Mouse (Mus musculus): ENCODE data around the gene Iqgap2. TPM values are rescaled to one million over a fixed set of nuclear protein-coding genes. Genes with fewer than 3 reads are reported as not detected.
A peak's percentile ranks its signal among the peaks of the same experiment; 100 is the strongest.

The Iqgap2 gene
- polyA plus RNA-seq, 1 experiment from 2014 or later = 16.0 TPM

DNA sequence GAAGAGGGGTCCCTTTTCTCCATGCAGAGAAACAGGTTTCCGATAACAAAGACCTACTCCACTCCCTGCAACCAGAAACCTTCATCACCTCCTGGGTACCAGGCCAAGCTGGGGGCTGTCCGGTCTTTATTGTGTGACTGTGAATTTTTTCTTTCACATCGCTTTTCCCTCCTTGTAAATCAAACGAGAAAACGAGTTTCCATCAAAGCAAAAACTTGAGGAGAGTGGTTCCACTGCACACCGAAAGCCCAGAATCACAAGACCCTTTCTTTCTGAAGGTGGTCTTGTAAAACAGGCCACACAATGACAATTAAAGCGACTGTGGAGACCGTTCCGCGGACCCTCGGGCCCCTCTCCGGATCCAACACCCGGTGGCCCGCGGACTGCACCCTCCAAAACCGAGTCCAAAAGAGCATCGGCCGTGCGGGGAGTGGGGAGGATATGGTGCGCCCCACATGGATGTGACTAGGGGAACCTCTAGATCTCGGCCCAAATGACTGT lies 274.0 kb downstream of the Iqgap2 start:
- Histone ChIP-seq H3K4me2 (peak overlapping the region; percentile 90), H3K9ac (peak overlapping the region; percentile 94), H3K4me1 (replicated peaks) (peaks cover 47% of the 10 kb centered on the region), H3K27ac (replicated peaks) (peak overlapping the region; percentile 86), H3K9me3 (replicated peaks) (no peaks in the 10 kb centered on the region), H3K36me3 (replicated peaks) (peaks cover 24% of the 10 kb centered on the region), H3K27me3 (peaks cover 7% of the 10 kb centered on the region), H3K4me3 (replicated peaks) (peak overlapping the region; percentile 85)
- under 1% methylated on average over 21 of the region's 21 CpGs for WGBS (ENCODE audit: insufficient replicate concordance)
- ATAC-seq (ENCODE audit: insufficient read depth) = peak; percentile 65

- H3K4me3 ChIP-seq (replicated peaks) = peak overlapping the region; percentile 85
- 4% methylated on average over 17 of the region's 17 CpGs for WGBS (ENCODE audit: insufficient replicate concordance)
- peak; percentile 59 for ATAC-seq (ENCODE audit: insufficient read depth)
- peak overlapping the region; percentile 90 for H3K4me2 ChIP-seq
- H3K27me3 ChIP-seq = peaks cover 7% of the 10 kb centered on the region
- peak overlapping the region; percentile 94 for H3K9ac ChIP-seq
- peaks cover 27% of the 10 kb centered on the region for H3K36me3 ChIP-seq (replicated peaks)
- H3K9me3 ChIP-seq (replicated peaks) = no peaks in the 10 kb centered on the region
- H3K27ac ChIP-seq (replicated peaks) = peak overlapping the region; percentile 86
- H3K4me1 ChIP-seq (replicated peaks) = peaks cover 51% of the 10 kb centered on the region
Measured at GRCm38 (mm10) chr13:95617082-95617670, 274.5 kb downstream of the Iqgap2 start.

DNA sequence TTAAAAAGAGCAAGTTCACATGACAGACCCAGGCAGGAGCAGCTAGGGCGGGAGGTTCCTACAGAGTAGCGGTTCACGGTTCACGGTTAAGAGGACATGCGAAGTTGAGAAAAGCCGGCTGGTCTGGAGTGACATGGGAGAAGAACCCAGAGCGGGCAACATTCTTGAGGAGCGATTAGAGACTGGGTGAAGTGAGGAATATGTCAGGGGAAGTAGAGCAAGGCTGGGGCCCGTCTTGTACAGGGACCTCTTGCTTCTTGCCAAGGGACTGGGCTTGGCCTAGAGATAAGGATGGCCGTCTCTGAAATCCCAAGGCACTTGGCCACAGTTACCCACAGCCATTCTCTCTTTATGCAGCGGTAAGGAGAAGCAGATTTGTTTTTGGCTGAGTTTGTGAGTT lies 275.2 kb downstream of the Iqgap2 start:
- whole genome bisulfite sequencing (ENCODE audit: insufficient replicate concordance) = 27% methylated on average over 11 of the region's 11 CpGs
- Histone ChIP-seq H3K27me3 (peaks cover 7% of the 10 kb centered on the region), H3K36me3 (replicated peaks) (peaks cover 33% of the 10 kb centered on the region), H3K9ac (peak overlapping the region; percentile 94), H3K9me3 (replicated peaks) (no peaks in the 10 kb centered on the region), H3K4me1 (replicated peaks) (peaks cover 57% of the 10 kb centered on the region), H3K4me2 (peak overlapping the region; percentile 90), H3K27ac (replicated peaks) (peak overlapping the region; percentile 86), H3K4me3 (replicated peaks) (peak overlapping the region; percentile 85)
- ATAC-seq (ENCODE audit: insufficient read depth) = peak; percentile 68

- H3K4me3 ChIP-seq (replicated peaks) = 0 out of 2 replicates have a peak overlapping the region, but pooled peaks have one; percentile 85
- H3K9ac ChIP-seq = 0 out of 2 replicates have a peak overlapping the region, but pooled peaks have one; percentile 5
- ATAC-seq (ENCODE audit: insufficient read depth) = no peak
- peaks cover 41% of the 10 kb centered on the region for H3K36me3 ChIP-seq (replicated peaks)
- H3K27me3 ChIP-seq = peaks cover 7% of the 10 kb centered on the region
- 50% methylated on average over 6 of the region's 6 CpGs for WGBS (ENCODE audit: insufficient replicate concordance)
- no peaks in the 10 kb centered on the region for H3K9me3 ChIP-seq (replicated peaks)
- peak overlapping the region; percentile 90 for H3K4me2 ChIP-seq
- H3K4me1 ChIP-seq (replicated peaks) = peaks cover 75% of the 10 kb centered on the region
- peak overlapping the region; percentile 35 for H3K27ac ChIP-seq (replicated peaks)
Measured at GRCm38 (mm10) chr13:95614757-95615156, 277.0 kb downstream of the Iqgap2 start.

- Histone ChIP-seq H3K4me3 (replicated peaks) (no peak overlapping the region), H3K4me2 (no peak overlapping the region), H3K9ac (no peak overlapping the region), H3K9me3 (replicated peaks) (no peaks in the 10 kb centered on the region), H3K36me3 (replicated peaks) (peaks cover 49% of the 10 kb centered on the region), H3K27ac (replicated peaks) (0 out of 2 replicates have a peak overlapping the region, but pooled peaks have one; percentile 48), H3K27me3 (no peaks in the 10 kb centered on the region), H3K4me1 (replicated peaks) (peaks cover 83% of the 10 kb centered on the region)
- WGBS (ENCODE audit: insufficient replicate concordance) = 72% methylated on average over 10 of the region's 10 CpGs
- no peak for ATAC-seq (ENCODE audit: insufficient read depth)
Measured at GRCm38 (mm10) chr13:95612243-95612642, 279.5 kb downstream of the Iqgap2 start.

GRCm38 (mm10) chr13:95611752-95612151 lies 280.0 kb downstream of the Iqgap2 start:
- no peaks in the 10 kb centered on the region for H3K27me3 ChIP-seq
- H3K4me2 ChIP-seq = no peak overlapping the region
- H3K36me3 ChIP-seq (replicated peaks) = peaks cover 54% of the 10 kb centered on the region
- WGBS (ENCODE audit: insufficient replicate concordance) = 76% methylated on average over 4 of the region's 4 CpGs
- peaks cover 79% of the 10 kb centered on the region for H3K4me1 ChIP-seq (replicated peaks)
- H3K4me3 ChIP-seq (replicated peaks) = no peak overlapping the region
- H3K27ac ChIP-seq (replicated peaks) = peak overlapping the region; percentile 48; the same call in 1 of the 2 replicates
- H3K9ac ChIP-seq = no peak overlapping the region
- no peak for ATAC-seq (ENCODE audit: insufficient read depth)
- no peaks in the 10 kb centered on the region for H3K9me3 ChIP-seq (replicated peaks)

DNA sequence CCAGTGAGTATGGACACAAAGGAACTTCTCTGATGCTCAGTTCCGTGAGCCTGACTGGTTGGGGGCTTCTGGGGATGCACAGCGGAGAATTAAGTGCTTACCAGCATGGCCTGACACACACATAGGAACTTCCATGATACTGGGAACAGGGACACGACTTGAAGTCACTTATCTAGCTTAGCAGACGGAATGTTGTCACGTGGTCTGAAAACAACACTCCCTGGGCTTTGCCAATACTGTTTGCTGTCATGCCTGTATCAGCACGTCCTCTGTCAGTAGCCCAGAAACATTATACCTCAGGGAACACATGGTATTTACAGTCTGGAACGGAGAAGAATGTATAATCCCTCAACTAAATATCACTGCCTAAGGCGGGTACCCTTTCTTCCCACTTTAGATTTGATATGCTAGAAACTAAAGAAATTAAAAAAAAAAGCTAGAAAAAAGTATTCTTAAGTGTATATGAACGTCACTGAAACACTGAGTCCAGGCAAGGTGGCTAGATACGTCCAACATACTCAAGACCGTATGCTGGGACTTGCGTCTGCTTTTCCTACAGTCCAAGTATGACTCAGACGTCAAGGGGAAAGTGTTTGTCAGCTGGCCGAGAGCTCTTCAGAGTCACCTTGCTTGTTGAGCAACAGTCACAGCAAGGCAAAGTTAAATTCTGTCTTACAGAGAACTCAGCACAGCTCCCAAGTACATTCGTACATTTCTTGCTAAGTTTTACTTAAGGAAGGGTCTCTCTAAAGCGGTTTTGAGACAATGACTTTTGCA lies 280.7 kb downstream of the Iqgap2 start:
- ATAC-seq (ENCODE audit: insufficient read depth) = peak; percentile 81
- Histone ChIP-seq H3K27me3 (no peaks in the 10 kb centered on the region), H3K27ac (replicated peaks) (peak overlapping the region; percentile 42), H3K36me3 (replicated peaks) (peaks cover 62% of the 10 kb centered on the region), H3K4me3 (replicated peaks) (no peak overlapping the region), H3K9me3 (replicated peaks) (no peaks in the 10 kb centered on the region), H3K4me2 (peak overlapping the region; percentile 27; the same call in 1 of the 2 replicates), H3K9ac (no peak overlapping the region), H3K4me1 (replicated peaks) (peaks cover 71% of the 10 kb centered on the region)
- WGBS (ENCODE audit: insufficient replicate concordance) = 63% methylated on average over 16 of the region's 16 CpGs

- H3K36me3 ChIP-seq (replicated peaks) = peaks cover 60% of the 10 kb centered on the region
- no peak overlapping the region for H3K9ac ChIP-seq
- no peaks in the 10 kb centered on the region for H3K9me3 ChIP-seq (replicated peaks)
- no peaks in the 10 kb centered on the region for H3K27me3 ChIP-seq
- H3K27ac ChIP-seq (replicated peaks) = no peak overlapping the region
- peaks cover 52% of the 10 kb centered on the region for H3K4me1 ChIP-seq (replicated peaks)
- WGBS (ENCODE audit: insufficient replicate concordance) = 70% methylated on average over 2 of the region's 2 CpGs
- H3K4me2 ChIP-seq = no peak overlapping the region
- H3K4me3 ChIP-seq (replicated peaks) = no peak overlapping the region
- no peak for ATAC-seq (ENCODE audit: insufficient read depth)
Measured at GRCm38 (mm10) chr13:95609088-95609420, 282.7 kb downstream of the Iqgap2 start.

- Histone ChIP-seq H3K4me2 (no peak overlapping the region), H3K4me1 (replicated peaks) (peaks cover 51% of the 10 kb centered on the region), H3K27ac (replicated peaks) (no peak overlapping the region), H3K9me3 (replicated peaks) (no peaks in the 10 kb centered on the region), H3K27me3 (no peaks in the 10 kb centered on the region), H3K4me3 (replicated peaks) (no peak overlapping the region), H3K9ac (no peak overlapping the region), H3K36me3 (replicated peaks) (peaks cover 64% of the 10 kb centered on the region)
- ATAC-seq (ENCODE audit: insufficient read depth) = no peak
- WGBS (ENCODE audit: insufficient replicate concordance) = 66% methylated on average over 6 of the region's 6 CpGs
Measured at GRCm38 (mm10) chr13:95608416-95609087, 283.2 kb downstream of the Iqgap2 start.

DNA sequence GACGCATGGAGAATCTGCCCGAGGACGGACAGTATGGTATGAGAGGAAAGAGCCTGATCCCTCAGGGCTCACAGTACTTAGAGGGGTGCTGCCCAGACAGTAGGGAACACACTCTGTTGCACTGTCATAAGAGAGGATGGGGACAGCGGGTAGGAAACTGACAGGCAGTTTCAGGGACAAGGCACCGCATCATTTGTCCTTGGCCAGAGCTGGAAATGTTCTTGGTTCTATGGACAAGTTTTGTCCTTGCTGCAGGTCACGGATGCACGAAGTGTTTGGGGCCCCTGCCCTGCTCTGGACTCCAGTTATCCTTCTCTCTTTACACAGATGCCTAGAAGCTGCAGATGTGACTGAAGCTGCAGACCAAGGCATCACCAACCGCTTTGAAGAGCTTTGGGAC lies 284.7 kb downstream of the Iqgap2 start:
- Histone ChIP-seq H3K27ac (replicated peaks) (no peak overlapping the region), H3K4me2 (no peak overlapping the region), H3K4me1 (replicated peaks) (peaks cover 46% of the 10 kb centered on the region), H3K36me3 (replicated peaks) (peaks cover 69% of the 10 kb centered on the region), H3K9ac (no peak overlapping the region), H3K4me3 (replicated peaks) (no peak overlapping the region), H3K9me3 (replicated peaks) (no peaks in the 10 kb centered on the region), H3K27me3 (no peaks in the 10 kb centered on the region)
- 87% methylated on average over 8 of the region's 8 CpGs for WGBS (ENCODE audit: insufficient replicate concordance)
- ATAC-seq (ENCODE audit: insufficient read depth) = no peak

DNA sequence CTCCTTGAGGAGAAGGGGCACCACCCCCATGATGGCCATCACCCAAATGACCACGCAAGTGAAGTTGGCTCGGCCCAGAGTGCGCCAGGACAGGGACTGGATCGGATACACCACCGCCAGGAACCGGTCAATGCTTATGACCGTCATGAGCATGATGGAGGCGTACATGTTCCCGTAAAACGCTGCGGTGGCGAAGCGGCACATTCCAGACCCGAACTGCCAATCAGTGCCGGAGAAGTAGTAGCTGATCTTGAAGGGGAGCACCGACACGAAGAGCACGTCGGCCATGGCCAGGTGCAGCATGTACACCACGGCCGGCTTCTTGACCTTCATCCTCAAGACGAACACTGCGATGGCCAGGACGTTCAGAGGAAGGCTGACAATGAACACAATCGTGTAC lies 287.4 kb downstream of the Iqgap2 start:
- no peak for ATAC-seq (ENCODE audit: insufficient read depth)
- no peak overlapping the region for H3K4me3 ChIP-seq (replicated peaks)
- H3K27ac ChIP-seq (replicated peaks) = no peak overlapping the region
- H3K4me2 ChIP-seq = no peak overlapping the region
- H3K9me3 ChIP-seq (replicated peaks) = no peaks in the 10 kb centered on the region
- WGBS (ENCODE audit: insufficient replicate concordance) = 91% methylated on average over 25 of the region's 25 CpGs
- peaks cover 22% of the 10 kb centered on the region for H3K4me1 ChIP-seq (replicated peaks)
- no peak overlapping the region for H3K9ac ChIP-seq
- H3K36me3 ChIP-seq (replicated peaks) = peaks cover 66% of the 10 kb centered on the region
- H3K27me3 ChIP-seq = no peaks in the 10 kb centered on the region

Data from liver, embryonic 15.5 days (tissue).